Mouse (Mus musculus): ENCODE data around the gene Fbn1.
A peak's percentile ranks its signal among the peaks of the same experiment; 100 is the strongest.
"Not testable (repeated sequence)": the region's sequence is repeated elsewhere in the genome, so short reads cannot be mapped to it uniquely, and the experiment has no call there.

The Fbn1 gene

DNA sequence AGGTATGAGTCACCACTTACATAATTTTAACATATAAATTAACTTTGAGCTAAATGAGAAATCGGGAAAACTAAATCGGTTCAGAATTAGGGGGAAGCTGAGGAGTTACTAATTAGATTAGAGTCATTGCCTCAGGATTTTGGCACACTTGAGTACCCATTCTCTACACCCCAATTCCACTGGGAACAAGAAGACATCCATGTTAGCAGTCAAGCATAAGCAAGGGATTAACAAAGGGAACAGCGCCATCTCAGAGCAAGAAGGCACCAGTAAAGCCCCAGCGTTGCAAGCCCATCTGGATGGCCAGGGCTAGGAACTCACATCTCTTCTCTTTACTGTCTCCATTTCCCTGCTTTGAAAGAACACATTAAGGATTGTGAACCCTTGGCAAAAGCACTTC is 222.0 kb downstream of the Fbn1 start:
- no peak for DNase-seq

DNA sequence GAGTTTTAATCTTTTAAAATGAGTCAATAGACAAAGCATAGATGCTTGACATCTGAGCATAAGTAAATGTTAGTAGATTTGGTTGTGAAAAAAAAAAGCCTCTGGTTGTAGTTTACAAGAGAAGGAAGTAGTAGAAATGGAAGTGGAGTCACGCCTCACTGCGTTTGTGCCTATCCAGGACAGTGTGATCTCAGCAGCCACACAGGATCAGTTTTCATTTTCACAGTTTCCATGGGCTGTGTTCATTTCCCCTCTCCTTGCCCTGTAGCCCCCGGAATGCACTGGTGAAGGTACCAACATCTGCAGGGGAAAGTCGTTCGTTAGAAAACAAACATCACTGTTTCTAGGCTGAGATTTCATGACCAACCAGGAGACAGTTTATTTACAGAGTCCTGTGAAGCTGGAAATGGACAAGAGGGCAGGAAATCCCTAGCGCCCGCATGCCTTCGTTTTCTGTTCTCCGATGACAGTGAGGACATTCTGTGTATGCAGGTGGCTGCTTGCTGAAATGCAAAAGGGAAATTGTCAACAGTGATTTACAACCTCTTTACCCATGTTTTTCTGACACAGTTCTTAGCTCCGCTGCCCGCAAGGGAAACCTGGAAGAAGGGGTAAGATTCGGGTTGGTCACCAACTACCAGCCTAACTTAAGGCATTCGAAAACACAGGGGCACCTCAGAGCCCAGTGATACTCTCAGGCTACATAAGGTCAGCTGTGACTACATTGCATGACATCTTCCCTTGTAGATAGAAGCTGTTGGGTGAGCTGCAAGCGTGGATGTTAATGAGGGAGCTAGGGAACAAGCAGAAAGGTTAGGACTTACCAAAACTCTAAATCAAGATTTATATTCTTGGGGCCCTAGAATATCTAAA is 225.2 kb downstream of the Fbn1 start:
- no peak for DNase-seq

DNA sequence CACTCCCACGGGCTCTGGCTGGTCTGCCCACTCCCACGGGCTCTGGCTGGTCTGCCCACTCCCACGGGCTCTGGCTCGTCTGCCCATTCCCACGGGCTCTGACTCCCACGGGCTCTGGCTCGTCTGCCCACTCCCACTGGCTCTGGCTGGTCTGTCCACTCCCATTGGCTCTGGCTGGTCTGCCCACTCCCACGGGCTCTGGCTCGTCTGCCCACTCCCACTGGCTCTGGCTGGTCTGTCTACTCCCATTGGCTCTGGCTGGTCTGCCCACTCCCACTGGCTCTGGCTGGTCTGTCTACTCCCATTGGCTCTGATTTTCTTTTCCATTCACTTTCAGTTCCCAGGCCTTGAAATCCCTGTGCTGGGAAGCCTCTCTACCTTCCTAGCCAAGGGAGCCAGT is 227.8 kb downstream of the Fbn1 start:
- not testable (repeated sequence) for DNase-seq

DNA sequence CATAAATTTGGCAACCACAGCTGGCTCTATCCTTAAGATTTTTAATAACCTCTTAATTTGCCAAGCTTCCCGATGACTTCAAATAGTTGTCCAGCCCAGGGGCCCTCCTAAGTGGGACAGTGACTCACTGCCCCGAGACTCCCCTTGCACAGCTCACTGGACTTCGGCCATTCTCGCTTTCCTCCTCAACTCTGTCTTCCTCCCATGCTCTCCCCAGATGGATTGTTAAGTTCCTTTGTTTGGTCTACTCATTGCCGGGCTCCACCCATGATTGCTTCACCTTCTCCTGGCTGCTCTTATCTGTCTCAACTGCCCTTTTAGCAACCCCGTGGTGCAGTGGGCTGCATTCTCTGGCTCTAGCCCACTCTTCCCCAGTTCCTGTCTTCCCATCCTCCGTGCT is 229.3 kb downstream of the Fbn1 start:
- DNase-seq: no peak

DNA sequence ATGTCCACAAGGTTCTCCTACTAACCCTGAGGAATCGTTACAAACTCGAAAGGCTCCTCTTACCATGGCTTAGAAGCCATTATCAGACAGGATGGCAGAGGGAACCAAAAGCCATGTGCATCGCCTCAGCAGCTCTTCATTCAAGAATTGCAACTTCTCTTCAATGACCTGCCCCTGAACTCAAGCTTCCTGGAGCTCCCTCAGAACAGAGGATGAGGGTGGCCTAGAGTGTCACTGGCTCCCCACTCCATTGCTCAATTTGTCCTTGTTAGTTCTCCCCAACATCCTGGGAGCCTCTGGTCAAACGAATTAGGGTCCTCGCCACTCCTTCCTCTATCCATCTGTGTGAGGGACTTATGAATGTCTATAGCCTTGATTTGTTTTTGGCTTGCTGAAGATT is 231.1 kb downstream of the Fbn1 start:
- DNase-seq: no peak

DNA sequence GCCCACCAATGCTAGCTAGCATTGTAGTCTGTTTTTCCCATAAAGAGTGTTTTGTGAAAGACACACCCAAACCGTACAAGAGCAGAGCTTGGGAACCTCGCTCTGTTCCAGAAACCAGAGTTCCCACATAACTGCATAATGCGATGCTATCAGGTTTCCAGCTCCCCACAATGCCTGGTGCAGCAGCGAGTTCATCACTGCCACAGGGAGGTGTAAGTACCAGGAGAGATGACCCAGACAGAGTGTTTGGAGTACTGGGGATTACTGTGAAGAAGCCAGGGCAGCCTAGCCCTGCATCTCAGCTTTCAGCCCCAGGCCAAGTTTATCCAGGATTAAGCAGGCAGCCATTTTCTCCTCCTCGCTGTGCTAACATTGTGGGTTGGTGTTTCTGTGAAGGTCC is 232.2 kb downstream of the Fbn1 start:
- DNase-seq: no peak

DNA sequence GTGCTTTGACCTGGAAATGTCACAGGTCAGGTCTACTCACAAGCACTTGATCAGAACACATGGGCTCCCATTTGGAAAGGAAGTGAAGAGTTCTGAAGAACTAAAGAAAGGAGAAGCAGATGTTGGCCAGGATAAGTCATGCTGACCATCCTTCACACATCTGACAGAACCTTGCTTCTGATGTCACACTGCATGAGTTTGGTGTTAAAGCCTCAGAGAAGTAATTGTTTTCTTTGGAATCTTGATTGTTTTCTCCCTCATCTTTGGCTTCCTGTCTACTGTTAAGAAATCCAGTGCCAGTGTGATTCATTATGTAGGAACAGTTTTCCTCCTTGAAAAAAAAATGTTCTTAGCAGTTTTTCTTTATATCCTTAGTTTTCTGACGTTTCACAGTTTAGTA is 238.9 kb downstream of the Fbn1 start:
- DNase-seq: no peak

DNA sequence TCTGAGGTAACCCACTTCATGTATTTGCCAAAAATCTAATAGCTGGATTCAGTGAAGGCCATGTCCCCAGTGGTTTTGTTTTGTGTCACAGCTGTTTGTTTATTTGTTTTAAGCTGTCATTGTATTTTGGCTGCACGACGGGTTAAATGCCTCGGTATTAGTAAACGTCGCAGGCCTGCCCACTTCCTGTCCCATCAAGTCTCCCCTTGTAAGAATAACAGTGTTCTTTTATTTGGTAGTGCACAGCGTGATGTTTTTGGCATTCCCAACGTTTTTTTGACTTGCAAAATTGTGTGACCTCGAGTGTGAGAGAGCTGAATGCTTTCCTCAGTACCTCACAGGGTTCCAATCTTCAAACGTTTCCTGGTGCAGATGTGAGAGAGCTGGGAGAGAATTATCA is 244.0 kb downstream of the Fbn1 start:
- no peak for DNase-seq

DNA sequence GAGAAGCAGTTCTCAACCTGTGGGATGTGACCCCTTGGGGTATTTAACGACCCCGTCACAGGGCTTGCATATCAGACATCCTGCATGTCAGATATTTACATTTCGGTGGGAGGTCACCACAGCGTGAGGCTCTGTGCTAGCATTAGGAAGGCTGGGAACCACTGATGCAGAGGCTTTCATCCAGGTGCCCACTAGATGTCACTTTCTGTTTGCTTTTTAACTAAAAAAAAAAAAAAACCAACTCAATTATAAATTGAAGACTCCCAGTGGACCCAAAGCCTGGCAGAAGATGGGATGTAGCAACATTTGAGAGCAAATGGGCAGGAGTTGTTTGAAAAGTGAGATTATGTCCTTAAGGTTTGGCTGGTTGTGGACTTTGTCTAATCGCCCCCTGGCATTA is 244.7 kb downstream of the Fbn1 start:
- DNase-seq: no peak

DNA sequence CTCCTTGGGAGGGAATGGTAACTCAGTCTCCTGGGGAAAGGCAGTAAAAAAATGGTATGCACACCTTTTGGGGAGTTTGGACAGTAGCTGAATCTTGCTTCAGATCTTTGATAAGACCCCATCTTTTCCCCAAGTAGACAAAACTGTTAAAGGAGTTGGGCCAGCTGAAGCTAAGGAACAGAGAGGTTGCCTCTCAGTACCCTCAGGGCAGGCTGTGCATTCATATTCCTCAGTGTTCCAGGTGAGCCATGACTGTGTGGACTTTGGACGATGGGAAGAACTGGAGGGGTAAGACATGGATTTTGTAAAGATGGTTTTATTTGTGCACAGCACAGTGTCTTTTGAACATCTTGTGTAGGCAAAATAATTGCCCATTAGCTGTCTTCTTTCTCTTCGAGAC is 247.5 kb downstream of the Fbn1 start:
- DNase-seq: no peak

DNA sequence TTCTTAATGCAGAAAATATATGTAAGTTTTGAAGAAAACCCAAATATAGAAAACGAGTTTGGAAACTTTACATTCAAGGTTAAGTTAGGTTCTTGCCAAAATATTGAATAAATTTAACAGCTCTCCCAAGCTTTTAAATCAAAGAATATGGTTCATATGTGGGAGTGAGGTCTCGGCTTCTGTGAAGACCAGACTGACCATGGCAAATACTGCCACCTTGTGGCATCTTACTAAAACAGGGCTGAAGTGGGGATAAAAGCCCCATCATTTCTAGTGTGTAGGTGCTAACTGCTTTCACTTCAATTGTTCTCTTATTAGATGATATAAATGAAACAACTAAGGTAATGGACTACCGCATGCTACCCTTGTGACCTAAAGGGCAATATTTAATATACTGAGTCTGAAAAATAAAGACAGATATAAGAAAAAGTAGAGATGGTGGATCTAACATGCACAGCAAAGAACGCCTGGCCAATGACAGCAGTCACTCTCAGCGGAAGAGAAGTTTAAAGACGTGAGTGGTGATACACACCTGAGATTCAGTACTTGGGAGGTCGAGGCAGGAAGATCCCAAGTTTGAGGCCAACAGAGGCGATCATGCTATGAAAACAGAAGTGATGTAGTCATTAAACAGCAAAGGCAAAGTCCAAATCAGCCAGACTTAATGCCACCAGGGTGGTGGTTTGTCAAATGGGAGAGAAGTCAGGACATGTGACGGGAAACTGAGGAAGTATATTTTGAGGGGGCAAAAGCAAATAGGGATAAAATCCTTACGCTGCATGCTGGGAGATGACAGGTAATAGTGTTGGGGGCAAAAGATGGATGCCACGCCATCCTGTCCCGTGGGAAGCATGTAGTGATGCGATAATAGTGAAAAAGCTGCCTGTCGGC is 248.3 kb downstream of the Fbn1 start:
- peak; percentile 23 for DNase-seq

DNA sequence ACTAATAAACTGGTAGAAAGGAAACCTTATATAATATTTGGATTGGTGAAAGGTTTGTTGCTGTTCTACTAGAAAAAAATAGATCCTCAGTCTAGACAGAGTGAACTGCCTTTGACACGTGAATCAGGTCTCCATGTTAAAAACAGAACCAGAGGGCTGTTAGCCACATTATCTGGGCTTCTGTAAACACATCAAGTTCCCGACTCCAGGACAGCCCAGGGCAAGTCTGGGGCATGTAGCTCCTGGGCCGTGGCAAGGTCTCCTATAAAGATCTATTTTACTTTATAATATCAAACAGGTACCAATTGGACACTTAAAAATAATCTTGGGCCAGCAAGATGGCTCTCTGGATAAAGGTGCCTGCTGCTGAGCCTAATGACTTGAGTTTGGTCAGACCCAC is 251.9 kb downstream of the Fbn1 start:
- no peak for DNase-seq

DNA sequence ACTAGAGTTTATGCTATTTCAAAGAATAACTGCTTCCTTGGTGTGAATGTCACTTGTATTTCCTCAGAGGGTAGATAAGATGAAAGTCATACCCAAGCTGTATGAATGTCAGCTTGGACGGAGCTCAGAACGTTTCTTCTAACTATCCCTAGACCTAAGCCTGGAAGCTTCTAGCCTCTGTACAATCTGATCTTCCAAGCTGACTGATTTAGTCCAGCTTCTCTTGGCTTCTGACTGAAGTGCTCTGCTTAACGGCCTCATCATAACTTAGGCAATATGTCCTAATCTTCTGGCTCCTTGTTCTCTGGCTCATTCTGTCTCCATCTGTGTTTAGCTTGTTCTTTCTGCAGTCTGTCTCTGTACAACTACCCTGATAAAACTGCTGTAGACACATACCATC is 253.2 kb downstream of the Fbn1 start:
- no peak for DNase-seq

DNA sequence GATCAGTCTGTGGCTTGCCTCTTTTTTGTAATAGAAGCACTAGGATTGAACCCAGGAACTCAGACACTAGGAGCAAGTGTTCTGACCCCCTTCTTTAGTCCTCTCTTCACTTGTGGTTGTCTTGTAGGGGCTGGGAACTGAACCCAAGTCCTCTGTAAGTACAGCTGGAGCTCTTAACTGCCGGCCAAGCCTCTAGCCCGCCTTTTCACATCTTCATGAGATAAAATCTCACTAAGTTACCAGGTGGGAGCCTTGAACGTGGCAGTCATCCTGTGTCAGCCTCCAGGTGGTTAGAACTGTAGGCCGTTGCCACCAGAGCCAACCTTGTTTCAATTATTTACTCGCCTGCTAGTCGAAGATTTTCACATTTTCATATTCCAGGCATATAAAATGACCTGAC is 254.1 kb downstream of the Fbn1 start:
- peak; percentile 28 for DNase-seq

DNA sequence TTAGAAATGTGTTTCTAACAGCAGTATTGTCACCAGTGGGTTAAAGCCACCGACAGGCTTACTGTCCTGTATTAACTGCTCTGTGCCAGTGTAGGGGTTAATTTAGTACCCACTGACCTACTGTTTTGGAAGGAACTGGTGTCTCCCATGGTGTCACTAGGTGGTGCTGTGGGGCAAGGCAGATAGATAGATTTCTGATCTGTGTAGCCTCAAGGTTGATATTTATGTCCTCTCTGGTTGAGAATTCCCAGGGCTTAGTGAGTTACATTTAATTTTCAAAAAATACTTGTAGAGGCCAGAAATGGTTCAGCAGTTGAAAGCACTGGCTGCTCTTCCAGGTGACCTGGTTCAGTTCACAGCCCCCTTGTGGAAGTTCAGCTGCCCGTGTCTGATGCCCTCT is 255.5 kb downstream of the Fbn1 start:
- peak; percentile 64 for DNase-seq

DNA sequence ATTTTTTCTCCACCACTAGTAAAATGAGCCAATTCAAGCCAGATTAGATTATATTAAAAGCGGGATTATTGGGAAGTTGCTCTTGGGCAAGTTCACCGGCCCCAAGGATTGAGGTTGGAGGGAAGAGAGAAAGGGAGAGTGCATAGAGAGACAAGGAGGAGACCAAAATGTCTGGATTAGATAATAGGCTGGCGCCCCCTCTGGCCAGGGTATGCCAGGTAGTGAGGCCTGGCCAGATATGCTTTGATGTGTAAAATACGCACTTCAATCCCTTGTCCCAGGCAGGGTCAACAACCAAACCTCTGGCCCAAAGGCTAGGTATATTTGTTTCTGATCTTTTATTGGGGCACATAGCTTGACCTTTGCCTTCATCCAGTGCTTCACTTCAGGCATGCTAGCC is 256.0 kb downstream of the Fbn1 start:
- DNase-seq: peak; percentile 35

Data from thymus, postnatal 25 days (tissue).